Comparison of ENCODE assay signal across 18 mouse cellular contexts in the genomic region with DNA sequence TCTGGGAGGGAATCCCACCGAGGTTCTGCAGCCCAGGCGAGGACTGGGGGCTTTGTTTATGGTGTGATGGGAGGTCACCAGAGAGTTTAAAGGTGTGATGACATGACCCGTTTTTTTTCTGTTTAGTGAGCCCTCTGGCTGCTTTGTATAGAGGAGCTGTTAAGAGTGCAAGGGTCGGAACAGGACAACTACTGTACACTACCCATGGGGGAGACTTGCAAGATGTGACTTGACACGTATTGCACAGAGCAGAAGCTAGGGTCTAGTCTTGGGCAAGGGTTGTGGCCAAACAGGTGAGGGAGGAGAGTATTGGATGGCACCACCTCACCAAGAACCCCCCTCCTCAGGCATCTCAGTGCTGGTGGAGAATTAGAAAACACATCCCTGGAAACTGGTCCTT.
"Had no signal": no experiment of that assay in that cellular context is flagged by ENCODE, and none has a peak within 500 bp of the region (broad histone marks: within the 10 kb centered on the region; RNA-seq: fewer than 3 reads in every experiment).

No protein-coding gene starts in this region.

- H3K4me1 ChIP-seq: liver, embryonic 13.5 days; liver, embryonic 15.5 days; lung, embryonic 15.5 days; megakaryocyte, embryonic 14.5 days; midbrain, embryonic 12.5 days had no signal

- H3K9me3 ChIP-seq: liver, embryonic 13.5 days; liver, embryonic 15.5 days; lung, embryonic 15.5 days; midbrain, embryonic 12.5 days had no signal

- ATAC-seq: liver, postnatal 0 days; lung, postnatal 0 days had no signal

- H3K27ac ChIP-seq: liver, embryonic 13.5 days; liver, embryonic 15.5 days; lung, embryonic 15.5 days; macrophage; midbrain, embryonic 12.5 days had no signal

- H3K36me3 ChIP-seq: liver, embryonic 13.5 days; liver, embryonic 15.5 days; lung, embryonic 15.5 days; midbrain, embryonic 12.5 days had no signal

- H3K9ac ChIP-seq: liver, embryonic 13.5 days; liver, embryonic 15.5 days; liver, postnatal 0 days; lung, embryonic 15.5 days; midbrain, embryonic 12.5 days had no signal

- H3K4me2 ChIP-seq: liver, embryonic 13.5 days; liver, embryonic 15.5 days; lung, embryonic 15.5 days; midbrain, embryonic 12.5 days had no signal

- H3K27me3 ChIP-seq: liver, embryonic 13.5 days; liver, embryonic 15.5 days; lung, embryonic 15.5 days; megakaryocyte, embryonic 14.5 days; midbrain, embryonic 12.5 days had no signal

- DNase-seq: liver, embryonic 13.5 days; liver, postnatal 0 days; lung, adult 2 months; lung, postnatal 14 days; lung, postnatal 36 days; retina, postnatal 1 day; right cerebral cortex, postnatal 25 days; right cerebral cortex, postnatal 4 days; spleen, adult 18-20 months; thymus, adult 18-20 months; thymus, postnatal 14 days; thymus, postnatal 36 days had no signal

- H3K4me3 ChIP-seq: liver, embryonic 13.5 days; liver, embryonic 15.5 days; lung, embryonic 15.5 days; megakaryocyte, embryonic 14.5 days; midbrain, embryonic 12.5 days had no signal
